Mouse (Mus musculus): ENCODE measurements around the gene Fbxw21.

DNA sequence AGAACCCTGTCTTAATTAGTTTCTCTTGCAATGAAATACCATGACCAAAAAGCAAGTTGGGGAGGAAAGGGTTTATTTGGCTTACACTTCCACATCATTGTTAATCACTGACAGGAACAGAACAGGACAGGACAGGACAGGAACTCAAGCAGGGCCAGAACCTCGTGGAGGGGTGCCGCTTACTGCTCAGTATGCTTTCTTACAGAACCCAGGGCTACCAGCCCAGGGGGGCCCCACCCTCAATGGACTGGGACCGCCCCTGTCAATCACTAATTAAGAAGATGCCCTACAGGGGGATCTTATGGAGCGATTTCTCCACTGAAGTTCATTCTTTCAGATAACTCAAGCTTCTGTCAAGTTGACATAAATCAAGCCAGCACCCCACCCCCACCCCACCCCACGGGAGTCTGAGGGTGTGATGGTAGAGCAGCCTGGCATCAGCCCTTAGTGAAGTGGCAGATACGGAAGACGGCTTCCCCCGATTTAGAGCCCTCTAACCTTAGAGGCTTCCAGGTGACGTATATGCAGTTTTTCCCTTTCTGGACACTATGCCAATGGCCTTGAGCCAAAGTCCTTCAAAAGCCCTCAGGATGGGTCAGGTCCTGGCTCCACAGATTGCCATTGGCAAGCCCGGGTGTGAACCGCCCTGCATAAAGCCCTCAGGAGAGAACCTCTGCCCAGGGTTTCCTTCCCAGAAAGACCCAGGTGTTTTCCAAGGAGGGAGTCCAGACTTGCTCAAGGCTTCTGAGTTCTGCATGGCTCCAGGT, 67.9 kb downstream of the Fbxw21 start:
- no peak for TF ChIP-seq CTCF (IDR thresholded peaks at IDR 0.05; ENCODE audit: insufficient read depth, low read length)
- no peak for TF ChIP-seq POLR2A (IDR thresholded peaks at IDR 0.05; ENCODE audit: borderline replicate concordance, extremely low read depth, low read depth, low read length)
